Mouse (Mus musculus) stomach, postnatal 0 days (tissue): ENCODE results near the gene Mipol1. TPM values are rescaled to one million over a fixed set of nuclear protein-coding genes. Genes with fewer than 3 reads are reported as not detected.

ENCODE experiments used
- ATAC-seq: fragments of 200-750 bp; cut with Nextera tagmentation; 2 replicates; pipeline ENCODE4 v1.8.0; 2017; ENCODE audit not compliant: low FRiP score, low TSS enrichment
- DNase-seq: peaks from one replicate; pipeline ENCODE4 v3.0.0-alpha.2; 2016; ENCODE audit warnings: low spot score
- H3K27ac ChIP-seq: fragments of 300-500 bp; sonication (generic); replicated peaks from 2 replicates; pipeline ENCODE4 v1.5.1; 2014; ENCODE audit warnings: mild to moderate bottlenecking, control low read depth
- H3K27me3 ChIP-seq: fragments of 300-500 bp; sonication (generic); 2 replicates; pipeline ENCODE4 v1.6.1; 2014; ENCODE audit warnings: low read length; ENCODE audit not compliant: control insufficient read depth, insufficient read depth
- H3K36me3 ChIP-seq: fragments of 300-500 bp; sonication (generic); 2 replicates; pipeline ENCODE4 v1.6.1; 2014; ENCODE audit warnings: low read length, mixed read lengths; ENCODE audit not compliant: control insufficient read depth, insufficient read depth
- H3K4me1 ChIP-seq: fragments of 300-500 bp; sonication (generic); replicated peaks from 2 replicates; pipeline ENCODE4 v1.6.1; 2014; ENCODE audit warnings: antibody characterized with exemption; ENCODE audit not compliant: control insufficient read depth, insufficient read depth
- H3K4me2 ChIP-seq: fragments of 300-500 bp; sonication (generic); replicated peaks from 2 replicates; pipeline ENCODE4 v1.6.1; 2014; ENCODE audit warnings: low read depth, mild to moderate bottlenecking, control low read depth, moderate library complexity
- H3K4me3 ChIP-seq: fragments of 300-500 bp; sonication (generic); 2 replicates; pipeline ENCODE4 v1.5.1; 2014; ENCODE audit warnings: low read depth, low read length, control low read depth
- H3K9ac ChIP-seq: fragments of 300-500 bp; sonication (generic); 2 replicates; pipeline ENCODE4 v1.6.1; 2014; ENCODE audit warnings: mild to moderate bottlenecking, low read length, control low read depth, mixed read lengths
- H3K9me3 ChIP-seq: fragments of 300-500 bp; sonication (generic); 2 replicates; pipeline ENCODE4 v1.6.1; 2016; ENCODE audit warnings: low read length; ENCODE audit not compliant: control insufficient read depth
- CTCF ChIP-seq: IDR thresholded peaks from 2 replicates; pipeline ENCODE4 v1.5.1; 2016; ENCODE audit warnings: antibody characterized with exemption, low read depth, mild to moderate bottlenecking, moderate library complexity
- EP300 ChIP-seq: optimal IDR thresholded peaks from 2 replicates; pipeline ENCODE3; 2016; ENCODE audit warnings: antibody characterized with exemption
- WGBS: fragments of 180-500 bp; shearing (Covaris S2); extraction: QIAGEN DNeasy Blood & Tissue Kit; methylation state at CpG from one replicate; pipeline ENCODE4 v1.1.7; 2014; 5-methylcytosine and 5-hydroxymethylcytosine counted together
- polyA plus RNA-seq: library from polyadenylated mRNA; unstranded; fragments of >200 nt; fragmentation: Nextera tagmentation; extraction: Ambion mirVana; gene quantifications from 2 replicates; pipeline ENCODE4 v1.2.1, GENCODE M21; 2015

Mipol1 gene
- polyA plus RNA-seq, 1 experiment from 2014 or later: 5.9 TPM

GRCm38 (mm10) chr12:57281155-57282114 is 51.2 kb downstream of the Mipol1 start:
- ATAC-seq: no peak
- no peaks in the 10 kb centered on the region for H3K27me3 ChIP-seq
- WGBS: 50% methylated on average over 3 of the region's 3 CpGs
- no peaks in the 10 kb centered on the region for H3K9me3 ChIP-seq
- no peak overlapping the region for H3K9ac ChIP-seq
- H3K4me1 ChIP-seq: no peaks in the 10 kb centered on the region
- no peak for DNase-seq
- no peaks in the 10 kb centered on the region for H3K36me3 ChIP-seq
- TF ChIP-seq EP300: peak; percentile 48
- TF ChIP-seq CTCF: peak; percentile 82
- H3K27ac ChIP-seq: no peak overlapping the region
- no peak overlapping the region for H3K4me2 ChIP-seq
- no peak overlapping the region for H3K4me3 ChIP-seq

- Histone ChIP-seq H3K4me1 (no peaks in the 10 kb centered on the region), H3K27me3 (no peaks in the 10 kb centered on the region), H3K9me3 (no peaks in the 10 kb centered on the region), H3K4me2 (no peak overlapping the region), H3K27ac (peak overlapping the region; percentile 1), H3K9ac (no peak overlapping the region), H3K36me3 (no peaks in the 10 kb centered on the region), H3K4me3 (no peak overlapping the region)
- 42% methylated on average over 5 of the region's 5 CpGs for WGBS
- ATAC-seq (peak; percentile 84), DNase-seq (no peak)
- peak; percentile 61 for TF ChIP-seq CTCF
- no peak for TF ChIP-seq EP300
Observed at GRCm38 (mm10) chr12:57285303-57286059, 55.3 kb downstream of the Mipol1 start.

DNA sequence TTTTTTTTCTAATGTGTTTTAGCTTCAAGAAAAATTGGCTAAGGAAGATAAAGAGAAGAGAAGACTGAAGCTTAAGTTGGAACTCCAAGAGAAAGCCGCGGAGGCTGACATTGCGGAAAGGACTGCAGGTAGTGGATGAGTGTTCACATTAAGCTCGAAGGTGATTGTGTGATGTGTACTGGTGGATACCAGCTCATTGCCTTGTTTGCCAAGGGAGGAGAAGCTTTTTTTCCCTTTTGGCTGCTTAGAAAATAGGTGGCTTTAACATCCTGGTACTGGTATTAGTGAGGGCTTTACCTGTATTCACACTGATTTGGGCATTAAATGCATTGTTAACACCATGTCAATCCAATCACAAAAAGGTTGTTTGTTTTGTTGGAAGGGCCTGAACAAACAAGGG is 77.1 kb downstream of the Mipol1 start:
- Histone ChIP-seq H3K4me3 (no peak overlapping the region), H3K27ac (no peak overlapping the region), H3K4me2 (no peak overlapping the region), H3K4me1 (no peaks in the 10 kb centered on the region), H3K36me3 (no peaks in the 10 kb centered on the region), H3K9me3 (no peaks in the 10 kb centered on the region), H3K9ac (no peak overlapping the region), H3K27me3 (no peaks in the 10 kb centered on the region)
- 69% methylated on average over 4 of the region's 4 CpGs for WGBS
- TF ChIP-seq CTCF (no peak), EP300 (no peak)
- DNase-seq (peak; percentile 25), ATAC-seq (peak; percentile 83)

- no peaks in the 10 kb centered on the region for H3K4me1 ChIP-seq
- H3K36me3 ChIP-seq: no peaks in the 10 kb centered on the region
- ATAC-seq (no peak; the same call in 1 of the 2 replicates), DNase-seq (no peak)
- H3K9me3 ChIP-seq: no peaks in the 10 kb centered on the region
- no peak overlapping the region for H3K4me3 ChIP-seq
- H3K4me2 ChIP-seq: no peak overlapping the region
- H3K27me3 ChIP-seq: no peaks in the 10 kb centered on the region
- H3K9ac ChIP-seq: no peak overlapping the region
- TF ChIP-seq EP300: no peak
- TF ChIP-seq CTCF: no peak
- no peak overlapping the region for H3K27ac ChIP-seq
- 78% methylated on average over 1 of the region's 1 CpGs for WGBS
Observed at GRCm38 (mm10) chr12:57307748-57308147, 77.5 kb downstream of the Mipol1 start.

- Histone ChIP-seq H3K36me3 (no peaks in the 10 kb centered on the region), H3K4me1 (no peaks in the 10 kb centered on the region), H3K9me3 (no peaks in the 10 kb centered on the region), H3K27ac (no peak overlapping the region), H3K9ac (no peak overlapping the region), H3K27me3 (no peaks in the 10 kb centered on the region), H3K4me3 (no peak overlapping the region), H3K4me2 (no peak overlapping the region)
- DNase-seq (no peak), ATAC-seq (no peak)
- no peak for TF ChIP-seq CTCF
- TF ChIP-seq EP300: no peak
- 84% methylated on average over 1 of the region's 1 CpGs for WGBS
Observed at GRCm38 (mm10) chr12:57339053-57339452, 108.8 kb downstream of the Mipol1 start.
